Mouse (Mus musculus) midbrain, embryonic 14.5 days (tissue): Measurements from ENCODE around the gene Smad3. TPM values are rescaled to one million over a fixed set of nuclear protein-coding genes. Genes with fewer than 3 reads are reported as not detected.

Source experiments
- ATAC-seq: fragments of 200-750 bp; cut with Nextera tagmentation; 2 replicates; pipeline ENCODE4 v1.8.0; 2017; ENCODE audit warnings: moderate number of reproducible peaks, moderate library complexity; ENCODE audit not compliant: low FRiP score, low TSS enrichment
- DNase-seq: peaks from one replicate; pipeline ENCODE4 v3.0.0-alpha.2; 2015
- H3K27ac ChIP-seq: fragments of 300-500 bp; sonication (generic); replicated peaks from 2 replicates; pipeline ENCODE4 v1.5.1; 2014; ENCODE audit warnings: mild to moderate bottlenecking, low read depth, low read length, moderate library complexity
- H3K27me3 ChIP-seq: fragments of 300-500 bp; sonication (generic); 2 replicates; pipeline ENCODE4 v1.6.1; 2014; ENCODE audit warnings: low read length, control low read depth, mixed read lengths; ENCODE audit not compliant: control insufficient read depth, insufficient read depth
- H3K36me3 ChIP-seq: fragments of 300-500 bp; sonication (generic); 2 replicates; pipeline ENCODE4 v1.6.1; 2014; ENCODE audit warnings: low read length, control low read depth; ENCODE audit not compliant: control insufficient read depth, insufficient read depth
- H3K4me1 ChIP-seq: fragments of 300-500 bp; sonication (generic); 2 replicates; pipeline ENCODE4 v1.6.1; 2014; ENCODE audit warnings: mild to moderate bottlenecking, antibody characterized with exemption, low read length, control low read depth; ENCODE audit not compliant: control insufficient read depth, insufficient read depth
- H3K4me2 ChIP-seq: fragments of 300-500 bp; sonication (generic); 2 replicates; pipeline ENCODE4 v1.6.1; 2014; ENCODE audit warnings: mild to moderate bottlenecking, low read length, moderate library complexity
- H3K4me3 ChIP-seq: fragments of 300-500 bp; sonication (generic); replicated peaks from 2 replicates; pipeline ENCODE4 v1.5.1; 2014; ENCODE audit warnings: low read depth, low read length
- H3K9ac ChIP-seq: fragments of 300-500 bp; sonication (generic); replicated peaks from 2 replicates; pipeline ENCODE4 v1.6.1; 2014; ENCODE audit warnings: mild to moderate bottlenecking, low read length, moderate library complexity
- H3K9me3 ChIP-seq: fragments of 300-500 bp; sonication (generic); 2 replicates; pipeline ENCODE4 v1.6.1; 2016; ENCODE audit warnings: low read length, control low read depth, mixed read lengths; ENCODE audit not compliant: control insufficient read depth
- WGBS: fragments of 180-500 bp; shearing (Covaris S2); extraction: QIAGEN DNeasy Blood & Tissue Kit; methylation state at CpG from one replicate; pipeline ENCODE4 v1.1.7; 2014; 5-methylcytosine and 5-hydroxymethylcytosine counted together
- polyA plus RNA-seq: library from polyadenylated mRNA; unstranded; fragments of >200 nt; fragmentation: Nextera tagmentation; extraction: Ambion mirVana; gene quantifications from 2 replicates; pipeline ENCODE4 v1.2.1, GENCODE M21; 2014

The Smad3 gene
- polyA plus RNA-seq, 1 experiment from 2014 or later = 7.7 TPM

GRCm38 (mm10) chr9:63664792-63665646, 92.8 kb downstream of the Smad3 start:
- no peaks in the 10 kb centered on the region for H3K27me3 ChIP-seq
- WGBS = 37% methylated on average over 13 of the region's 13 CpGs
- H3K4me2 ChIP-seq = no peak overlapping the region
- peaks cover 5% of the 10 kb centered on the region; the same call in 1 of the 2 replicates for H3K4me1 ChIP-seq
- 0 out of 2 replicates have a peak, but pooled peaks cover 2% of the 10 kb centered on the region for H3K36me3 ChIP-seq
- peak overlapping the region; percentile 55 for H3K27ac ChIP-seq
- no peak overlapping the region for H3K4me3 ChIP-seq
- DNase-seq = peak; percentile 52
- no peak overlapping the region for H3K9ac ChIP-seq
- ATAC-seq = no peak
- H3K9me3 ChIP-seq = no peaks in the 10 kb centered on the region

- no peak overlapping the region for H3K9ac ChIP-seq
- H3K4me1 ChIP-seq = peaks cover 5% of the 10 kb centered on the region; the same call in 1 of the 2 replicates
- ATAC-seq = no peak
- H3K27me3 ChIP-seq = no peaks in the 10 kb centered on the region
- 90% methylated on average over 2 of the region's 2 CpGs for WGBS
- no peak overlapping the region for H3K4me3 ChIP-seq
- no peak for DNase-seq
- no peak overlapping the region for H3K27ac ChIP-seq
- 0 out of 2 replicates have a peak, but pooled peaks cover 2% of the 10 kb centered on the region for H3K36me3 ChIP-seq
- H3K9me3 ChIP-seq = no peaks in the 10 kb centered on the region
- H3K4me2 ChIP-seq = no peak overlapping the region
These were observed 93.5 kb downstream of the Smad3 start for GRCm38 (mm10) chr9:63664300-63664745.

GRCm38 (mm10) chr9:63663222-63663621, 94.6 kb downstream of the Smad3 start:
- Histone ChIP-seq H3K36me3 (0 out of 2 replicates have a peak, but pooled peaks cover 2% of the 10 kb centered on the region), H3K9ac (no peak overlapping the region), H3K9me3 (no peaks in the 10 kb centered on the region), H3K4me2 (no peak overlapping the region), H3K4me3 (no peak overlapping the region), H3K27ac (no peak overlapping the region), H3K4me1 (peaks cover 12% of the 10 kb centered on the region; the same call in 1 of the 2 replicates), H3K27me3 (no peaks in the 10 kb centered on the region)
- ATAC-seq (no peak), DNase-seq (no peak)
- 88% methylated on average over 10 of the region's 10 CpGs for WGBS

- no peak overlapping the region for H3K9ac ChIP-seq
- peaks cover 12% of the 10 kb centered on the region; the same call in 1 of the 2 replicates for H3K4me1 ChIP-seq
- H3K27ac ChIP-seq = no peak overlapping the region
- no peak overlapping the region for H3K4me3 ChIP-seq
- no peaks in the 10 kb centered on the region for H3K9me3 ChIP-seq
- no peak overlapping the region for H3K4me2 ChIP-seq
- ATAC-seq (no peak), DNase-seq (no peak)
- 0 out of 2 replicates have a peak, but pooled peaks cover 2% of the 10 kb centered on the region for H3K36me3 ChIP-seq
- H3K27me3 ChIP-seq = no peaks in the 10 kb centered on the region
- WGBS = 89% methylated on average over 7 of the region's 7 CpGs
These were observed 95.0 kb downstream of the Smad3 start for GRCm38 (mm10) chr9:63662759-63663158.

GRCm38 (mm10) chr9:63660691-63661090, 97.1 kb downstream of the Smad3 start:
- Histone ChIP-seq H3K4me2 (no peak overlapping the region), H3K4me3 (no peak overlapping the region), H3K36me3 (0 out of 2 replicates have a peak, but pooled peaks cover 2% of the 10 kb centered on the region), H3K9me3 (no peaks in the 10 kb centered on the region), H3K4me1 (peaks cover 12% of the 10 kb centered on the region; the same call in 1 of the 2 replicates), H3K9ac (no peak overlapping the region), H3K27ac (no peak overlapping the region), H3K27me3 (no peaks in the 10 kb centered on the region)
- DNase-seq = no peak
- 99% methylated on average over 3 of the region's 3 CpGs for WGBS
- ATAC-seq = no peak

- ATAC-seq (no peak), DNase-seq (no peak)
- H3K27ac ChIP-seq = no peak overlapping the region
- H3K27me3 ChIP-seq = no peaks in the 10 kb centered on the region
- 95% methylated on average over 4 of the region's 4 CpGs for WGBS
- H3K36me3 ChIP-seq = 0 out of 2 replicates have a peak, but pooled peaks cover 2% of the 10 kb centered on the region
- H3K4me1 ChIP-seq = peaks cover 10% of the 10 kb centered on the region; the same call in 1 of the 2 replicates
- no peak overlapping the region for H3K4me2 ChIP-seq
- H3K9ac ChIP-seq = no peak overlapping the region
- no peak overlapping the region for H3K4me3 ChIP-seq
- H3K9me3 ChIP-seq = no peaks in the 10 kb centered on the region
These were observed 97.7 kb downstream of the Smad3 start for GRCm38 (mm10) chr9:63660061-63660460.

GRCm38 (mm10) chr9:63658970-63659371, 98.8 kb downstream of the Smad3 start:
- Histone ChIP-seq H3K27me3 (no peaks in the 10 kb centered on the region), H3K4me1 (peaks cover 7% of the 10 kb centered on the region; the same call in 1 of the 2 replicates), H3K9ac (no peak overlapping the region), H3K27ac (0 out of 2 replicates have a peak overlapping the region, but pooled peaks have one; percentile 37), H3K4me3 (no peak overlapping the region), H3K9me3 (no peaks in the 10 kb centered on the region), H3K4me2 (no peak overlapping the region), H3K36me3 (0 out of 2 replicates have a peak, but pooled peaks cover 2% of the 10 kb centered on the region)
- ATAC-seq (no peak), DNase-seq (peak; percentile 72)
- 79% methylated on average over 5 of the region's 5 CpGs for WGBS

- no peak overlapping the region for H3K4me3 ChIP-seq
- H3K9me3 ChIP-seq = no peaks in the 10 kb centered on the region
- H3K9ac ChIP-seq = no peak overlapping the region
- no peak for DNase-seq
- no peak overlapping the region for H3K4me2 ChIP-seq
- peaks cover 12% of the 10 kb centered on the region for H3K4me1 ChIP-seq
- H3K36me3 ChIP-seq = 0 out of 2 replicates have a peak, but pooled peaks cover 2% of the 10 kb centered on the region
- H3K27me3 ChIP-seq = no peaks in the 10 kb centered on the region
- no peak for ATAC-seq
- no peak overlapping the region for H3K27ac ChIP-seq
- WGBS = 95% methylated on average over 9 of the region's 9 CpGs
These were observed 99.4 kb downstream of the Smad3 start for GRCm38 (mm10) chr9:63658436-63658835.
